Mouse (Mus musculus): ENCODE measurements at regions not wholly inside any gene's neighbourhood (a gene's known extent, or its start where the extent isn't known, plus 50 kb on each side); places are given as distances from the start of the nearest gene placed in this dataset.

DNA sequence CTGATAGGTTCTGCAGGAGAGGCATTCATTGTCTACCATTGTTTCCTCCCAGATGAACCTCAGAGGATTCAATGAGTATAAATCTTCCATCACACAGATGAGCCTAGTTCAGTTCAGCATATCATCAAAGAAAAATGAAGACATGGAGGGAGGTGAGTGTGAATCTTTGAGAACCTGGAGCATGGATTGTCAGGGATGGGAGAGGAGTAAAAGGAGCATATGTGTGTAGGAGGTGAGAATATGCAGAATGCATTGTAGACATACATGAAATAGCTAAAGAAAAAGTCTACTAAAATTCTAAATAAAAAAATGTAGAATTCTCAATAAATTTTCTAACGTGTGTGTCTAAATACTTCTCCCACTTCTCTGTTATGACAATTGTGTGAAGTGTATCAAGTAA, 284.8 kb upstream of the Kif2b start:
- no peak for DNase-seq (ENCODE audit: low spot score in 2 of 2)

- peak in 1 of 2 experiments; percentile 2 for DNase-seq (ENCODE audit: low spot score in 2 of 2)
These were observed 279.1 kb upstream of the Kif2b start for GRCm38 (mm10) chr11:91856473-91856872.

- DNase-seq (ENCODE audit: low spot score in 2 of 2): no peak
These were observed 253.8 kb upstream of the Kif2b start for GRCm38 (mm10) chr11:91831113-91831512.

GRCm38 (mm10) chr11:91820826-91821225, 243.5 kb upstream of the Kif2b start:
- DNase-seq (ENCODE audit: low spot score in 2 of 2): peak; percentile 54 to 84

Measured in layer of hippocampus, adult 18-20 months (tissue).